Mouse (Mus musculus) frontal cortex, adult (tissue): Measurements from ENCODE around the gene Nes.

Experiments
- ATAC-seq: cut with Nextera tagmentation; 2 replicates; pipeline ENCODE4 v1.9.2; 2017; ENCODE audit warnings: mild to moderate bottlenecking, moderate library complexity, mixed read lengths; ENCODE audit not compliant: low TSS enrichment

Gene Nes

GRCm38 (mm10) chr3:87982836-87983601 lies 12.1 kb downstream of the Nes start:
- no peak for ATAC-seq

GRCm38 (mm10) chr3:87983627-87984026 lies 12.7 kb downstream of the Nes start:
- ATAC-seq, result no peak

- ATAC-seq, result no peak
These were observed 13.2 kb downstream of the Nes start for GRCm38 (mm10) chr3:87984094-87984493.

GRCm38 (mm10) chr3:87985505-87986320 lies 14.8 kb downstream of the Nes start:
- ATAC-seq, result no peak

GRCm38 (mm10) chr3:87986868-87987267 lies 16.0 kb downstream of the Nes start:
- ATAC-seq, result peak; percentile 62

GRCm38 (mm10) chr3:87987633-87988032 lies 16.8 kb downstream of the Nes start:
- ATAC-seq, result no peak

GRCm38 (mm10) chr3:87988068-87988467 lies 17.2 kb downstream of the Nes start:
- no peak for ATAC-seq

- no peak for ATAC-seq
These were observed 19.1 kb downstream of the Nes start for GRCm38 (mm10) chr3:87989935-87990334.

GRCm38 (mm10) chr3:87993436-87993835 lies 22.6 kb downstream of the Nes start:
- no peak for ATAC-seq

GRCm38 (mm10) chr3:87995331-87995730 lies 24.5 kb downstream of the Nes start:
- no peak for ATAC-seq

- no peak for ATAC-seq
These were observed 25.5 kb downstream of the Nes start for GRCm38 (mm10) chr3:87996401-87996800.

- no peak for ATAC-seq
These were observed 26.2 kb downstream of the Nes start for GRCm38 (mm10) chr3:87996971-87997614.

GRCm38 (mm10) chr3:87998747-87999146 lies 27.9 kb downstream of the Nes start:
- no peak for ATAC-seq

GRCm38 (mm10) chr3:87999243-87999895 lies 28.5 kb downstream of the Nes start:
- no peak for ATAC-seq

GRCm38 (mm10) chr3:88000181-88000580 lies 29.3 kb downstream of the Nes start, which contains the start of gene Bcan:
TSS of gene Bcan (minus strand) at chr3:88000230.
- peak; percentile 61 for ATAC-seq

GRCm38 (mm10) chr3:88000816-88001595 lies 30.1 kb downstream of the Nes start:
- ATAC-seq, result peak; percentile 8; the same call in 1 of the 2 replicates

GRCm38 (mm10) chr3:88002291-88002976 lies 31.6 kb downstream of the Nes start:
- no peak for ATAC-seq

- no peak for ATAC-seq
These were observed 35.2 kb downstream of the Nes start for GRCm38 (mm10) chr3:88005822-88006786.

- no peak for ATAC-seq
These were observed 39.9 kb downstream of the Nes start for GRCm38 (mm10) chr3:88010634-88011265.
